Mouse (Mus musculus): ENCODE measurements at regions not wholly inside any gene's neighbourhood (a gene's known extent, or its start where the extent isn't known, plus 50 kb on each side); places are given as distances from the start of the nearest gene placed in this dataset.

DNA sequence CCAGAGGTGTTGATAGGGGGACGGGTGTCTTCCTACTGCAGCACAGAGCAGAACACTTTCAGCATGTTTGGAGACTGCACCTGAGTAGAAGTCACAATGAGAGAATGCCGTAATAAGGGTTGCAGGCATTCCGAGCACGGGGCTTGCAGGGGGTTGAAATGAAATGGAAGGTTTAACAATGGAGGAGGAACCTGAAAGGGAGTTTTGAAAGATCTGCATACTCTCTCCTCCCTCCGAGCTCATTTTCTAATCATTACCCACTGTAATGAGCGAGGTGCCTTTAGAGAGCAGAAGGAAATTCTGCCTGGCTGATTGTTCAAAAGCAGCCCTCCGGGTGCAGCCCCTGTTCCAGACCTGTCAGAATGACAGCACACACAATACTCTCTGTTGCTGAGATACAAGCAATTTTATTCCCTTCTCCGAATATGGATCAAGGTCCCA lies 430.8 kb downstream of the Nsun3 start:
- TF ChIP-seq CTCF (IDR thresholded peaks at IDR 0.05; ENCODE audit: control insufficient read depth, insufficient read depth, insufficient read length) (no peak), MYOD1 (IDR thresholded peaks at IDR 0.05; ENCODE audit: control insufficient read depth, insufficient read length, low read depth) (no peak), FOSL1 (IDR thresholded peaks at IDR 0.05; ENCODE audit: insufficient read depth, low read length, poor library complexity, severe bottlenecking) (no peak)

All from C2C12 (cell line).